Mouse (Mus musculus): Measurements from ENCODE around the gene Snx32. TPM values are rescaled to one million over a fixed set of nuclear protein-coding genes. Genes with fewer than 3 reads are reported as not detected.
A peak's percentile ranks its signal among the peaks of the same experiment; 100 is the strongest.

The Snx32 gene
- polyA plus RNA-seq, 1 experiment from 2014 or later, result 13.5 TPM

- 86% methylated on average over 18 of the region's 18 CpGs for WGBS
- Histone ChIP-seq H3K4me1 (peaks cover 24% of the 10 kb centered on the region), H3K9ac (no peak overlapping the region), H3K4me2 (no peak overlapping the region), H3K27ac (replicated peaks) (no peak overlapping the region), H3K4me3 (no peak overlapping the region), H3K27me3 (replicated peaks) (no peaks in the 10 kb centered on the region), H3K36me3 (peaks cover 66% of the 10 kb centered on the region), H3K9me3 (no peaks in the 10 kb centered on the region)
- no peak for ATAC-seq (ENCODE audit: extremely low read depth, insufficient number of reproducible peaks, low FRiP score, low TSS enrichment)
Measured at GRCm38 (mm10) chr19:5477668-5478300, 32.6 kb downstream of the Snx32 start.

DNA sequence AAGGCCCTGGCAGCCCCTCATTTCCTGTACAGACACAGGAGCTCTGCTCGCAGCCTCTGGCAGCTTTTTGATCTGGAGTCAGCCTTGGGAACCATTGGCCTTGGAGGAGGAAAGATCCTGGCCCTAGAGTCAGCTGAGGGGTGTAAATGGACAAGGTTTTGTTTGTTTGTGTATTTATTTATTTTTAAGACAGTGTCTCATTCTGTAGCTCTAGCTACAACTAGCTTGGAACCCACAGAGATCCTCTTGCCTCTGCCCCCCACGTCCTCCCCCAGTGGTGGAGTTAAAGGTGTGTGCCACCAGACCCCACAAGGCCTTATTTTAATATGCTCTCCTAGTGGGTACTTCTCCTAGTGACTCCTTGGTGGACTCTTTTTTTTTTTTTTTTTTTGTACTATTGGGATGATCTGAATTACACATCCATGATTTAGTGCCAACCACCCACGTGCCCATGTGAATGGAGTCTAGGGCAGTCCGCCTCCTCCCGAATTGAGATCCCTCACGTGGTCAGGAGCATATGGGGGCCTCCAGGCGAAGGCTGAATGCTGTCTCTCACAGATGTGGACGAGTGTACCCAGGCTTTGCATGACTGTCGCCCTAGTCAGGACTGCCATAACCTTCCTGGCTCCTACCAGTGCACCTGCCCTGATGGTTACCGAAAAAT, 33.2 kb downstream of the Snx32 start:
- no peaks in the 10 kb centered on the region for H3K27me3 ChIP-seq (replicated peaks)
- no peaks in the 10 kb centered on the region for H3K9me3 ChIP-seq
- H3K27ac ChIP-seq (replicated peaks), result no peak overlapping the region
- H3K36me3 ChIP-seq, result peaks cover 59% of the 10 kb centered on the region
- ATAC-seq (ENCODE audit: extremely low read depth, insufficient number of reproducible peaks, low FRiP score, low TSS enrichment), result no peak
- 82% methylated on average over 10 of the region's 10 CpGs for WGBS
- peaks cover 24% of the 10 kb centered on the region for H3K4me1 ChIP-seq
- no peak overlapping the region for H3K4me2 ChIP-seq
- peak overlapping the region; percentile 37; the same call in 1 of the 2 replicates for H3K9ac ChIP-seq
- H3K4me3 ChIP-seq, result no peak overlapping the region

DNA sequence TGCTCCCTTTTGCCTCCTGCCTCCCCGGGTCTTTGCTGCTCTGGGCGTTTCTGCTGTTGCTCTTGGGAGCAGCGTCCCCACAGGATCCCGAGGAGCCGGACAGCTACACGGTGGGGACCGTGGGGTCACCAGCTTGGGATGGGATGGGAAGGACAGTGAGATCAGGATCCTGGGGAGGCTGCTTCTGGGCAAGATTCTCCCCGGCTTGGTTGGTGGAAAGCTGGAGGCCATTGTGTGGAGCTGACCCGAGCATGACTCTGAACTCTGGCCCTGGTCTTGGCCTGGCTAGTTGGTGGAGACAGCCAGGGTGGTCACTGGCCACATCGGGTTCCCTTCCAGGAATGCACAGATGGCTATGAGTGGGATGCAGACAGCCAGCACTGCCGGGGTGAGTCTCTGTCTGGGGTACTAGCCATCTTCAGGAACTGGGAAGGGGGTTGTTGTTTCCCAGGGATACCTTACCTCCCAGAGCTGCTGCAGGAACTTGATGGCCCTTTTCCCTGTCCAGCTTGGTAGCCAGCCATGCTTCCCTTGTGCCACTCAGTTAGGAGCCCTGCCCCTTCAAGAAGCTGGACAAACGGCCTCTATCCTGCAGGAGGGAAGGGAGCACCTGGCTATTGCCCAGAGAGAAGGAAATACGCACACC, 35.1 kb downstream of the Snx32 start:
- Histone ChIP-seq H3K27me3 (replicated peaks) (no peaks in the 10 kb centered on the region), H3K4me1 (peaks cover 24% of the 10 kb centered on the region), H3K4me2 (peak overlapping the region; percentile 75), H3K4me3 (peak overlapping the region; percentile 69), H3K27ac (replicated peaks) (peak overlapping the region; percentile 86), H3K36me3 (peaks cover 40% of the 10 kb centered on the region), H3K9ac (peak overlapping the region; percentile 92), H3K9me3 (no peaks in the 10 kb centered on the region)
- WGBS, result 13% methylated on average over 12 of the region's 13 CpGs
- ATAC-seq (ENCODE audit: extremely low read depth, insufficient number of reproducible peaks, low FRiP score, low TSS enrichment), result no peak; the same call in 1 of the 2 replicates

DNA sequence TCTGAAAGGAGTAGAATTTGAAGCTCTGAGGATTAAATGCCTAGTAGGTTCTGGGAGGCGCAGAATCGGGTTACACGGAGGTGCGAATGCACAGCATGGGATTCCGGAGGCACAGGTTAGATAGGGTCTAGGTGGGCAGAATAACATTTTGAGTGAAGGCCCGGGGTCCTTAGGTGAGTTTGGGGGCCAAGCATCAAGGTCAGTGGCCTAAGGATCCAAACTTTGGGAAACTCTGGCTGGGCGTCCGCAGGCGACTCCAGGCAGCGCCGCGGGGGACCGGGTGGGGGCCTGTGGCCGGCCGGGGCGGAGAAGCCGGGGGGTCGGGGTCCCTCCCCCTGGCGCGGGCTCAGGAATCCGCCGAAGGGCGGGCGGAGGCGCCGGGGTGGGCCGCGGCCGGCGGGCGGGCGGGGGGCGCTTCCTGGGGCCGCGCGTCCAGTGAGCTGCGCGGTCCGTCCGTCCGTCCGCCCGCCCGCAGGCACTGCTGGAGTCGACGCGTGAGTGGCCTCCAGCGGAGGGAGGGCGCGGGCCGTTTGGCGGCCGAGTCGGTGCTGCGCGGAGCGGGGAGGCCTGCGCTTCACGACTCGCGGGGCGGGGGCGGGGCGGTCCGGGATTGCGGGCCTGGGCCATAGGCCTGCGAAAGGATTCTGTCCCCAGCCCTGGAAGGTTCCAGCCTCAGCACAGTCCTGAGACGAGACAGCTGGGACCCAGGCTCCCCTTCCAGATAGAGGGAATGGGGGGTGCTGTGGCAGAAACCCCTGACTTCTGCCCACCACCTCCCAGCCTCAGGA, 35.9 kb downstream of the Snx32 start:
- H3K4me3 ChIP-seq, result peak overlapping the region; percentile 69
- H3K4me2 ChIP-seq, result peak overlapping the region; percentile 75
- no peaks in the 10 kb centered on the region for H3K9me3 ChIP-seq
- 1% methylated on average over 46 of the region's 68 CpGs for WGBS
- H3K4me1 ChIP-seq, result peaks cover 24% of the 10 kb centered on the region
- H3K36me3 ChIP-seq, result peaks cover 33% of the 10 kb centered on the region
- H3K27me3 ChIP-seq (replicated peaks), result no peaks in the 10 kb centered on the region
- ATAC-seq (ENCODE audit: extremely low read depth, insufficient number of reproducible peaks, low FRiP score, low TSS enrichment), result peak; percentile 34
- H3K9ac ChIP-seq, result peak overlapping the region; percentile 92
- H3K27ac ChIP-seq (replicated peaks), result peak overlapping the region; percentile 86

- Histone ChIP-seq H3K9ac (peak within 1 kb of the TSS; percentile 92), H3K36me3 (peaks cover 25% of the 10 kb centered on the region), H3K4me1 (peaks cover 24% of the 10 kb centered on the region), H3K4me3 (peak within 1 kb of the TSS; percentile 69), H3K9me3 (no peaks in the 10 kb centered on the region), H3K27me3 (replicated peaks) (no peaks in the 10 kb centered on the region), H3K27ac (replicated peaks) (peak within 1 kb of the TSS; percentile 86), H3K4me2 (peak within 1 kb of the TSS; percentile 75)
- under 1% methylated on average over 22 of the region's 22 CpGs for WGBS
- peak; percentile 66; the same call in 1 of the 2 replicates for ATAC-seq (ENCODE audit: extremely low read depth, insufficient number of reproducible peaks, low FRiP score, low TSS enrichment)
Measured at GRCm38 (mm10) chr19:5473720-5474119, 36.6 kb downstream of the Snx32 start, which contains the start of gene Efemp2. TSS of gene Efemp2 (plus strand) at chr19:5473954.

DNA sequence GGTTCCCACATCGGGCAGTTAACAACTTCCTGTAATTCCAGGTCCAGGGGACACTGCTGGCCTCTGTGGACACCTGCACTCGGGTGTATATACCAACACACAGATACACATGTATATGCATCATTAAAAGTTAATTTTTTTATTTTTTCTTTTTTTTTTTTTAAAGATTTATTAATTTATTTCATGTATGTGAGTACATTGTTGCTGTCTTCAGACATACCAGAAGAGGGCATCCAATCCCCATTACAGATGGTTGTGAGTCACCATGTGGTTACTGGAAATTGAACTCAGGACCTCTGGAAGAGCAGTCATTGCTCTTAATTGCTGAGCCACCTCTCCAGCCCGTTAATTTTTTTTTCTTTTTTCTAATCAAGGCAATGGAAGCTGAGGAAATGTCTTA, 37.5 kb downstream of the Snx32 start:
- Histone ChIP-seq H3K4me2 (no peak overlapping the region), H3K4me3 (no peak overlapping the region), H3K36me3 (peaks cover 21% of the 10 kb centered on the region), H3K9ac (no peak overlapping the region), H3K4me1 (peaks cover 28% of the 10 kb centered on the region), H3K9me3 (no peaks in the 10 kb centered on the region), H3K27me3 (replicated peaks) (no peaks in the 10 kb centered on the region), H3K27ac (replicated peaks) (no peak overlapping the region)
- WGBS, result 70% methylated on average over 3 of the region's 3 CpGs
- ATAC-seq (ENCODE audit: extremely low read depth, insufficient number of reproducible peaks, low FRiP score, low TSS enrichment), result no peak

DNA sequence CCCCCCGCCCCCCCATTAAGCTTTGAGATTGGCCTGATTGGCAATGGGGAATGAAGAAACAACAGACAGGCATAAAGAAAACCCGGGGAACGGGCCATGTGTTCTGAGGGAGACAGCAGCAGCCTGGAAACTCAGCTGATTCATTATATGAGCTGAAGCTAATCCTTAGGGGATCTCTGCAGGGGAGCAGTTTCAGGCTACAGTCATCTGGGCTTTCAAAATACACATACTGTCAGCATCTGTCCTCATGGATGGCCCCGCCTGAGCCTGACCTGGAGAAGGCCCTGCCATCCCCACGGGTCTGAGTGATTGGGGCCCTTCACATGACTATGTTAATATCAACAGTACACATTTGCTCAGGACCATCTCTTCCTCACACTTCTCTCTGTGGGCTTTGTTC, 38.5 kb downstream of the Snx32 start:
- Histone ChIP-seq H3K4me2 (no peak overlapping the region), H3K4me1 (peaks cover 28% of the 10 kb centered on the region), H3K36me3 (peaks cover 21% of the 10 kb centered on the region), H3K4me3 (no peak overlapping the region), H3K9ac (no peak overlapping the region), H3K27me3 (replicated peaks) (no peaks in the 10 kb centered on the region), H3K27ac (replicated peaks) (no peak overlapping the region), H3K9me3 (no peaks in the 10 kb centered on the region)
- WGBS, result 60% methylated on average over 5 of the region's 5 CpGs
- ATAC-seq (ENCODE audit: extremely low read depth, insufficient number of reproducible peaks, low FRiP score, low TSS enrichment), result no peak

DNA sequence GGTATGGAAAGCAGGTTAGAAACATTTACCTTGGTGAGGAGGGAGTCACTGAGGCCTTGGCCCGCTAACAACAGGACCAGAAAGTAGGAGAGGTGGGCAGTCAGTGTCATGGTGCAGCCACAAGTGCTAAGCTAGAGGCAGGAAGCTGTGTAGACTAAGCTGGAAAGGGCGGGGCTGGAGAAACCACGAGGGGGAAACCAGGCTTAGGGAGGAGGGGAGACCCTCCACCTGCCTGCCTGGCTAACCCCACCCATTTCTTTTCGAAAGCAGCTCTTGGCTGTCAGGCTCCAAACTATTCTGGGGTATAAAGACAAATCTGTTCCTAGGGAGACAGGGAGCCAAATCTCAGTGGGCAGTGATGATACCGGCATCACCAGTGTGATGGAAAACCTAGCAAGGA, 42.0 kb downstream of the Snx32 start, which contains the start of gene Ctsw:
Gene Ctsw, minus strand, starts transcription at position 134 of the 400 bp plus-strand sequence.
- H3K4me1 ChIP-seq, result peaks cover 18% of the 10 kb centered on the region
- no peak for ATAC-seq (ENCODE audit: extremely low read depth, insufficient number of reproducible peaks, low FRiP score, low TSS enrichment)
- no peak within 1 kb of the TSS for H3K4me2 ChIP-seq
- H3K9ac ChIP-seq, result no peak within 1 kb of the TSS
- H3K9me3 ChIP-seq, result no peaks in the 10 kb centered on the region
- H3K27me3 ChIP-seq (replicated peaks), result no peaks in the 10 kb centered on the region
- H3K4me3 ChIP-seq, result no peak within 1 kb of the TSS
- H3K36me3 ChIP-seq, result peaks cover 46% of the 10 kb centered on the region
- WGBS, result 50% methylated on average over 5 of the region's 5 CpGs
- no peak within 1 kb of the TSS for H3K27ac ChIP-seq (replicated peaks)

DNA sequence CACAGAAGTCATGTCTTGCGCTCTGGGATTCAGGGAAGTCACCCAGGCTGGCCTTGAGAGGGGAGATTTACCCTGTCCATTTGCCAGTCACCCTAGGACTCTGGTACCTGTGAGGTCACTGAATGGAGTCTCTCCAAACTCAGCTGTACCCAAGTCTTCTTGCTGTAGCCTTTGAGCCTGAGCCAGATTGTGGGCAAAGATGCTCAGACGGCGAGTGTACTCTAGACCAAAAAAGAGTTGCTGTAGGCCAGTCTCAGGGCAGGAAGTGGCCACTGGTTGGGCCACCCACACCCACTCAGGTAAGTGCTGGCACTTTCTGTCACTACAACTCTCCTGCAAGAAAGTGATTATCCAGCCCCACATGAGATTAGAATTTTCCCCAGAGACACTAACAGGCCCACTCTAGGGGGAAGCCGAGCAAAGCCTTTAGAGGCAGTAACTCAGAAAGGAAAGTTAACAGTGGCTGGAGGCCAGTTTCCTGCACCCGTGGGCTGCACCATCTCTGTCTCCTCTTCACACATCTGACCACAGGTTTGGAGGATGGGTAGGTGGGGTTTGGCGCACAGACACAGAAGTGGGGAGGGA, 43.3 kb downstream of the Snx32 start:
- Histone ChIP-seq H3K9ac (no peak overlapping the region), H3K9me3 (no peaks in the 10 kb centered on the region), H3K4me2 (no peak overlapping the region), H3K27me3 (replicated peaks) (no peaks in the 10 kb centered on the region), H3K36me3 (peaks cover 59% of the 10 kb centered on the region), H3K27ac (replicated peaks) (no peak overlapping the region), H3K4me1 (peaks cover 19% of the 10 kb centered on the region), H3K4me3 (no peak overlapping the region)
- WGBS, result 91% methylated on average over 6 of the region's 6 CpGs
- ATAC-seq (ENCODE audit: extremely low read depth, insufficient number of reproducible peaks, low FRiP score, low TSS enrichment), result no peak

GRCm38 (mm10) chr19:5465037-5465436, 45.3 kb downstream of the Snx32 start:
- ATAC-seq (ENCODE audit: extremely low read depth, insufficient number of reproducible peaks, low FRiP score, low TSS enrichment), result no peak
- H3K36me3 ChIP-seq, result peaks cover 65% of the 10 kb centered on the region

More at GRCm38 (mm10) chr19:5465037-5465436, 45.3 kb downstream of the Snx32 start:
- Histone ChIP-seq H3K4me3 (peak overlapping the region; percentile 41; the same call in 1 of the 2 replicates), H3K27ac (replicated peaks) (no peak overlapping the region), H3K4me2 (peak overlapping the region; percentile 64), H3K9me3 (no peaks in the 10 kb centered on the region), H3K4me1 (peaks cover 32% of the 10 kb centered on the region), H3K9ac (peak overlapping the region; percentile 78; the same call in 1 of the 2 replicates), H3K27me3 (replicated peaks) (no peaks in the 10 kb centered on the region)
- 91% methylated on average over 8 of the region's 8 CpGs for WGBS
